Mouse (Mus musculus) CH12.LX (cell line): Measurements from ENCODE around the gene Mmel1. TPM values are rescaled to one million over a fixed set of nuclear protein-coding genes. Genes with fewer than 3 reads are reported as not detected.

Experiments used
- DNase-seq: peaks from one replicate; pipeline ENCODE4 v3.0.0-alpha.2; 2013; ENCODE audit errors: extremely low read depth
- H3K27ac ChIP-seq: 2 replicates; pipeline ENCODE4 v1.5.1; 2012; ENCODE audit warnings: low read depth, mild to moderate bottlenecking, control low read depth, moderate library complexity; ENCODE audit not compliant: insufficient read depth
- H3K27me3 ChIP-seq: replicated peaks from 2 replicates; pipeline ENCODE3; 2012; ENCODE audit warnings: inconsistent platforms
- H3K36me3 ChIP-seq, 2 experiments: replicated peaks in 1 of 2; 2 replicates each; pipeline versions ENCODE3 to v1.6.1; 2012; ENCODE audit warnings: inconsistent platforms in 1 of 2, low read length in 1 of 2, mild to moderate bottlenecking in 1 of 2, mixed read lengths in 1 of 2, moderate library complexity in 1 of 2; ENCODE audit not compliant: control insufficient read depth in 1 of 2, insufficient read depth in 1 of 2
- H3K4me1 ChIP-seq, 2 experiments: 2 replicates each; pipeline ENCODE4 v1.6.1; 2012; ENCODE audit warnings: inconsistent platforms in 1 of 2, moderate library complexity in 1 of 2; ENCODE audit not compliant: insufficient read depth in 2 of 2, control insufficient read depth in 1 of 2
- H3K4me2 ChIP-seq: 2 replicates; pipeline ENCODE4 v1.6.1; 2012; ENCODE audit warnings: low read depth, mild to moderate bottlenecking, control low read depth; ENCODE audit not compliant: poor library complexity, insufficient read depth, severe bottlenecking
- H3K4me3 ChIP-seq, 3 experiments: fragments of 150-350 bp in 1 of 3; sonication (generic) in 1 of 3; replicated peaks in 1 of 3; 2 replicates each; pipeline versions ENCODE3 to v1.5.1; 2011 to 2012; ENCODE audit warnings: low read depth in 2 of 3, low read length in 2 of 3, mild to moderate bottlenecking in 2 of 3, moderate library complexity in 2 of 3, control low read depth in 1 of 3, improper control_type of control experiment in 1 of 3, inconsistent platforms in 1 of 3, mixed read lengths in 1 of 3; ENCODE audit not compliant: poor library complexity in 1 of 3
- H3K79me2 ChIP-seq: replicated peaks from 2 replicates; pipeline ENCODE4 v1.6.1; 2012; ENCODE audit warnings: mild to moderate bottlenecking, moderate library complexity; ENCODE audit not compliant: control insufficient read depth, poor library complexity, insufficient read depth, severe bottlenecking; ENCODE audit errors: extremely low read depth
- H3K9ac ChIP-seq: 2 replicates; pipeline ENCODE4 v1.6.1; 2012; ENCODE audit warnings: low read depth, mild to moderate bottlenecking, control low read depth, moderate library complexity; ENCODE audit not compliant: insufficient read depth
- H3K9me3 ChIP-seq: replicated peaks from 2 replicates; pipeline ENCODE3; 2012; ENCODE audit warnings: low read length, inconsistent platforms, mixed read lengths
- CTCF ChIP-seq, 2 experiments: IDR thresholded peaks in 1 of 2; conservative IDR thresholded peaks in 1 of 2; 2 replicates each; pipeline ENCODE4 v1.5.1; 2011 to 2012; ENCODE audit warnings: low read depth in 2 of 2, low read length in 2 of 2, improper control_type of control experiment in 1 of 2, inconsistent platforms in 1 of 2, mild to moderate bottlenecking in 1 of 2, moderate library complexity in 1 of 2
- E2F4 ChIP-seq: IDR thresholded peaks from 2 replicates; pipeline ENCODE4 v1.6.1; 2011; ENCODE audit warnings: low read depth, low read length, improper control_type of control experiment; ENCODE audit not compliant: insufficient replicate concordance
- EP300 ChIP-seq: IDR thresholded peaks from 2 replicates; pipeline ENCODE4 v1.6.1; 2011; ENCODE audit warnings: low read length, improper control_type of control experiment
- ETS1 ChIP-seq: conservative IDR thresholded peaks from 2 replicates; pipeline ENCODE4 v1.6.1; 2012; ENCODE audit warnings: low read depth, mild to moderate bottlenecking, inconsistent platforms, low read length, improper control_type of control experiment, moderate library complexity
- GABPA ChIP-seq: IDR thresholded peaks from 2 replicates; pipeline ENCODE4 v1.6.1; 2012; ENCODE audit warnings: low read depth, low read length, improper control_type of control experiment, inconsistent platforms; ENCODE audit not compliant: insufficient replicate concordance
- HCFC1 ChIP-seq: IDR thresholded peaks from 2 replicates; pipeline ENCODE4 v1.6.1; 2012; ENCODE audit warnings: low read depth, mild to moderate bottlenecking, inconsistent platforms, low read length, improper control_type of control experiment
- IRF4 ChIP-seq: IDR thresholded peaks from 2 replicates; pipeline ENCODE4 v1.6.1; 2014; ENCODE audit warnings: low read depth, mild to moderate bottlenecking, inconsistent platforms, low read length, improper control_type of control experiment
- JUN ChIP-seq: IDR thresholded peaks from 2 replicates; pipeline ENCODE4 v1.6.1; 2011; ENCODE audit warnings: low read depth, mild to moderate bottlenecking, low read length, improper control_type of control experiment, moderate library complexity; ENCODE audit not compliant: insufficient read depth
- JUND ChIP-seq: conservative IDR thresholded peaks from 2 replicates; pipeline ENCODE4 v1.6.1; 2011; ENCODE audit warnings: low read depth, low read length, improper control_type of control experiment
- MXI1 ChIP-seq: IDR thresholded peaks from 2 replicates; pipeline ENCODE4 v1.6.1; 2011; ENCODE audit warnings: mild to moderate bottlenecking, low read depth, low read length, improper control_type of control experiment
- NELFE ChIP-seq: IDR thresholded peaks from 2 replicates; pipeline ENCODE4 v1.6.1; 2011; ENCODE audit warnings: low read depth, low read length, improper control_type of control experiment
- POLR2A ChIP-seq: IDR thresholded peaks from 2 replicates; pipeline ENCODE4 v1.6.1; 2011; ENCODE audit warnings: low read depth, mild to moderate bottlenecking, improper control_type of control experiment, low read length
- POLR2AphosphoS2 ChIP-seq: IDR thresholded peaks from 2 replicates; pipeline ENCODE4 v1.6.1; 2011; ENCODE audit warnings: low read depth, low read length, improper control_type of control experiment
- RAD21 ChIP-seq: IDR thresholded peaks from 2 replicates; pipeline ENCODE4 v1.6.1; 2011; ENCODE audit warnings: low read depth, mild to moderate bottlenecking, low read length, improper control_type of control experiment, moderate library complexity
- RCOR1 ChIP-seq: conservative IDR thresholded peaks from 2 replicates; pipeline ENCODE4 v1.6.1; 2012; ENCODE audit warnings: low read depth, mild to moderate bottlenecking, inconsistent platforms, low read length, improper control_type of control experiment
- USF1 ChIP-seq: IDR thresholded peaks from 2 replicates; pipeline ENCODE4 v1.6.1; 2014; ENCODE audit warnings: low read depth, mild to moderate bottlenecking, inconsistent platforms, low read length, improper control_type of control experiment
- ZKSCAN1 ChIP-seq: IDR thresholded peaks from 2 replicates; pipeline ENCODE4 v1.6.1; 2012; ENCODE audit warnings: low read depth, inconsistent platforms, low read length, improper control_type of control experiment, borderline replicate concordance
- ZMIZ1 ChIP-seq: IDR thresholded peaks from 2 replicates; pipeline ENCODE4 v1.6.1; 2012; ENCODE audit warnings: low read depth, mild to moderate bottlenecking, inconsistent platforms, low read length, improper control_type of control experiment
- dilution Hi-C: fragments of 300-500 bp; cut with MboI; formaldehyde crosslinking; loops from 2 replicates; pipeline ENCODE4 v1.14.3; 2020; ENCODE audit warnings: low sequenced_read_pairs; ENCODE audit not compliant: extremely low pct_unique_long_range_greater_than_20kb, extremely low pct_ligation_motif_present
- in situ Hi-C: fragments of 300-500 bp; cut with MboI; formaldehyde crosslinking; loops from 3 replicates; pipeline ENCODE4 v1.14.3; 2019; ENCODE audit warnings: low sequenced_read_pairs, low pct_ligation_motif_present, low pct_unique_long_range_greater_than_20kb, mixed read lengths
- polyA plus RNA-seq: library from polyadenylated mRNA; unstranded; fragments of >175 nt; gene quantifications from 2 replicates; pipeline ENCODE4 v1.2.1, GENCODE M21; 2012; ENCODE audit warnings: low read depth; ENCODE audit not compliant: insufficient read length
- total RNA-seq, 2 experiments: library from RNA; depleted of rRNA; stranded (reverse); fragments of 300-350 nt in 1 of 2; fragments of >200 nt in 1 of 2; gene quantifications; 2 replicates each; pipeline ENCODE4 v1.2.3; 2012 to 2014

Mmel1 gene
- total and polyA plus RNA-seq, 3 experiments: 0.70 to 3.9 (median 2.0) TPM

- Histone ChIP-seq H3K9me3 (peaks cover 18% of the 10 kb centered on the region), H3K4me3 (no peak overlapping the region), H3K36me3 (peaks cover 64 to 67% of the 10 kb centered on the region in 2 experiments)
- DNase-seq: no peak
- TF ChIP-seq CTCF (conservative IDR thresholded peaks at IDR 0.05 in 1 of 2, IDR thresholded peaks at IDR 0.05 in 1 of 2; ENCODE audit: low read depth in 2 of 2, low read length in 2 of 2) (no peak), POLR2A (no peak), E2F4 (no peak), NELFE (no peak), MXI1 (no peak), JUND (no peak), GABPA (no peak), EP300 (no peak)
- TF ChIP-seq, all 38 proteins: peak for 0
- Histone ChIP-seq H3K27ac (no peak overlapping the region), H3K79me2 (peaks cover 24% of the 10 kb centered on the region), H3K4me2 (no peak overlapping the region), H3K27me3 (no peaks in the 10 kb centered on the region), H3K9ac (no peak overlapping the region), H3K4me1 (peaks cover 13 to 33% of the 10 kb centered on the region in 2 experiments)
- in situ Hi-C loops: no loop called here
- dilution Hi-C loops: no loop called here
Measured at GRCm38 (mm10) chr4:154922291-154922690, 52.9 kb downstream of the Mmel1 start.

DNA sequence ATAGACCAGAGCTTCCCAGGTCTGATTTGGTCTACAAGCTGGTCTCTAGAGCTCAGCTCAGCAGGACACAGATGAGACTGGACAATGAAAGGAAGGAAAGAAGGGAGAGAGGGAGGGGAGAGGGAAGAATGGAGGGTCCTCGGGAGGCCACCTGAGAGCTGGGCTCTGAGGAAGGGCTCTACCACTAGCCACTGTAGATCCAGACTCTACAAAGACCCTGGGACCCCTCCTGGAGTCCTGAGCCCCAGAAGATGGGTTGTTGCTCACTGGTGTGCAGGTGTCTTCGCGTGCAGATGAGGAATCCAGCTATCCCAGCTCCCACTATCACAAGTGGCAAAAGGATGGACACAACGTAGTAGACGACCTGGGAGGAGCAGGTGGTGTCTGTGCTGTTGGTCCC is 53.5 kb downstream of the Mmel1 start:
- no peaks in the 10 kb centered on the region for H3K27me3 ChIP-seq
- peaks cover 12% of the 10 kb centered on the region for H3K9me3 ChIP-seq
- no peak overlapping the region for H3K9ac ChIP-seq
- dilution Hi-C loops: no loop called here
- no peak overlapping the region for H3K4me3 ChIP-seq
- TF ChIP-seq JUN (no peak), RCOR1 (no peak), ZKSCAN1 (no peak), ZMIZ1 (no peak), RAD21 (no peak), IRF4 (no peak), NELFE (no peak), HCFC1 (no peak), USF1 (no peak), POLR2AphosphoS2 (no peak), ETS1 (no peak)
- H3K79me2 ChIP-seq: peaks cover 25% of the 10 kb centered on the region
- peaks cover 57 to 61% of the 10 kb centered on the region in 2 experiments for H3K36me3 ChIP-seq
- no peak for DNase-seq
- H3K27ac ChIP-seq: no peak overlapping the region
- no peak overlapping the region for H3K4me2 ChIP-seq
- in situ Hi-C loops: no loop called here
- H3K4me1 ChIP-seq: peaks cover 13 to 33% of the 10 kb centered on the region in 2 experiments
